Mouse (Mus musculus) fat pad, adult 2 months (tissue): ENCODE measurements at regions not wholly inside any gene's neighbourhood (a gene's known extent, or its start where the extent isn't known, plus 50 kb on each side); places are given as distances from the start of the nearest gene placed in this dataset.

Source experiments
- DNase-seq: peaks from one replicate; pipeline ENCODE4 v3.0.0-alpha.2; 2011; ENCODE audit warnings: low read depth, low spot score; ENCODE audit errors: extremely low read depth

DNA sequence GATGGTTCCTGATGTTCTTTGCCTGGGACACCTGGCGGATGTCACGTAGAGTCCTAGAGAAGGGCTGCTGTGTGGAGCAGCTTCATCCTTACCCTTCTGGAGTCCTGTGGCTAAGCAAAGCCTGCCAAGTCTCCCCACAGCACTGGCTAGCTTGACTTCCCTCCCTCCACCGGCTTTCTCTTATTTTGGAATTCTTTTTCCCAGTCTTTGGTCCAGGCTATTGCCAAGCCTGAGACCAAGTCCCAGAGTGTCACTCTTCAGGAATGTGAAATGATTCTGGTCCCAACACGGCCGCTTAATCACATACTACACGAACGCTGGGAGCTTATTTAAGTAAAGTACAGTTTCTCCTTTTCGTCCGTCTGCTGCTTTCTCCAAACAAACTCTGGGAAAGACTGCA, 146.4 kb downstream of the Fndc1 start:
- DNase-seq, result no peak

DNA sequence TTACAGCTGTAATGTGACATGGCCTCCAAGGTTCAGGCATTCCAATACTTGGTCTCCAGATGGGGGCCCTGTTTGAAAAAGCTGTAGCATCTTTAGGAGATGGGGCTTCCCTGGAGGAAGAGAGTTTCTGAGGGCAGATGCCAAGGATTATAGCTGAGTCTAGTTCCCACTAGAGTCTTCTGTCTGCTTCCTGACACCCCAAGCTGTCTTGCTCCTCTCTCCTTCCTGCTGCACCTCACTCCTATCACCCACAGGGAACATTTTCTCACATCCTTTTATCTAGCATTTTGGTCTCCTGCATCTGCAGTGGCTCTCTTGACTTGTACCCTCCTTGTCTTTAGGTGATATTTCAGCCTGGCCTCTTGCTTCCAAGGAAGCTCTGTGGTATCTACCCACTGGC, 147.3 kb downstream of the Fndc1 start:
- no peak for DNase-seq

DNA sequence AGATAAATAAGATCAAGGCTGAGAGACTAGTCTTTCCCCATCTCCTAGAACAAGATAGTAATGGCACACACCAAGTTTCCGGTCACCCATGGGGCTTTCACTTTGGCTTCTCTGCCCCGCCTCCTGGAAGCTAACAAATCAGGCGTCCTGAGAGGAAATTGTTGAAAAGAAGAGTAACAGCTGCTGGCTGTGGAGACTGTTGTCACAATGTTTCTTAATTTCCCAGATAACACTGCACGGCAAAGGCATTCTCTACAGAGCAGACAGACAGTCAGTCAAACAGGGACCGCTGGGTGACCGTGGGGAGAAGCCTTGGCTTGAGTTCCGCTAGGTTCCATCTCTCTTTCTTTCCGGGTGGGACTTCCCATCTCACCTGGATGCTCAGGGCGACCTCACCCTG, 148.2 kb downstream of the Fndc1 start:
- no peak for DNase-seq

DNA sequence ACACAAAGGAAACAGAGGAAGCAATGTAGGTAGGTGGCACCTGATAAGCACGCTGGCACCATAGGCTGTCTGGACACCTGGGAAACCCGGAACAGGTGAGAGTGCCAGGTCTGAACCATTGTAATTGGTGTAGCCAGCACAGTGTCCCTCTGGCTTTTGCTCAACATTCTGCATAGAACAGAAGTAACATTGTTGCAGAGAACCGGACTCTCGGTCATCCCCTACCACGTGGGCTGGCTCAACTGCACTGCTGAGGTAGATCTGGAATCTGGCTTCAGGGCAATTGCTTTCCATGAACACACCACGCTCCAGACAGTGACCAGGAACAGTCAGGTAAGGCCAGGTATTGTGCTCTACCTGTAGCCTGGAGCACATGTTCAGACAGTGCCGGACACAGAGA, 149.3 kb downstream of the Fndc1 start:
- DNase-seq, result peak; percentile 82

DNA sequence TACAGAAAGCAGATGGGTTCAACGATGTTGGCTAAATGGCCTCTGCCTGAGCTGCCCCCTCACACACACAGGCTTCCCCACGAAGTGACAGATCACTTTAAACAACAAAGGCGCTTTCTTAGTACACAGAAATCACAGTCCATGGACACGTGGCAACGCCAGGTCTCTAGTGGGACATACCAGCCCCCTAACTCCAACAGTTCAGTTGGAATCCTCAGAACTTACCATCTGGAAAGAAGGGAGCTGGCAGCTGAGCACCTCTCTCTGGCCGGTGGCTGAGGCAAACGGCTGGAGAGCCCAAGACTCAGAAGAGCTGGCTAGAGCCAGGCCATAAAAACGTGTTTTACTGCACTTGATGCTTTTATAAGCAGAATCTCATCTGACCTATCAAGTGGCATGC, 149.8 kb downstream of the Fndc1 start:
- no peak for DNase-seq

DNA sequence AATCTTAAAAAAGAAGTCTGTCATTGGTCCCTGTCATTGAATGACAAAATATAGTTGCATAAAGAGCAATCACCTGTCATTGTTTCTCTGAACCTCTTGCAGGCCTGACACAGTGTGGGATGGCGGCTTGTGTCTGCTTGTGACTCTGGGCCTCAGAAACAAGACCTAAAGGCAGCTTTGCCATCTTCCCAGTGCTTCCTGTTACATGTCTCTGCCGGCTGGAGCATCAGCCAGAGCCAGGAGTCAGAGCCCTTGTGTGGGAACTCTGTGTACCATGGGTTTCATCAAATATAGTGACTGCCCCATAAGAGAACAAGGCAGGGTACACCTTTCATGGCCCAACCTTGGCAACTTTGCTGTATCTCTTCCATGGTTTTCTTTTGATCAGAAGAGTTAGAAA, 150.3 kb downstream of the Fndc1 start:
- no peak for DNase-seq

DNA sequence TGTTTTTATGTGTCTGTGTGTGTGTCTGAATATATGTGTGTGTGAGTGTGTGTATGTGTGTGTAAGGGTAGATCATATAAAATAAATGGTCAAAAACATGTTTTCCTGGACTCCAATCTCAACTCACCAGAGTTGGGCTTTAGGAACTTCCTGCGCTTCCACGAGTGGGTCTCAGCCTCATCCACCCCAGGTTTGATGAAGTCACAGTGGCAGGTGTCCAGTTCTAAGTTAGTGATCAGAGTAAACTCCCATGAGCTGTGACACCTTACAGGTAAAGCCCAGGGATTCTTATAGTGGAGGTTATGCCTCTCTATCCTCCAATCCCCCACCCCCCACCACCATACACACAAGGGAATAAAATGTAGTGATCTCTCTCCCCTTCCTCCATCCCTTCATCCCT, 152.6 kb downstream of the Fndc1 start:
- DNase-seq, result no peak

DNA sequence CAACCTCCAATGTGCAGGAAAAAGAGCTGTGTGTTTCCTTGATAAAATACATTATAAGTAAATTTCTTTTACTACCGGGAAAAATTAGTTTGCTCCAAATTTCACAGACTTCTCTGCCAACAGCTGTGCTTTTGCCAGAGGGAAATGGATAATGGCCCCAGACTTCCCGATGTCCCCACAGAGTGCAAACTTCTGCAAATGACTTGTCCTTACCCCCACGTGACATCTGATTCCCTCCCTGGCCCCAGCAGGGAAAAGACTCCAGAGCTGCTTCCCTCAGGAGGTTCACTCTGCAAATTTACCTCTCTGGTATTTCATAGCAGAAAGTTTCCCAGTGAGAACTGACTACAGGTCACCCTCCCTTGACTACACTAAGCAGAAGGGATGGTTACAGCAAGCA, 159.3 kb downstream of the Fndc1 start:
- no peak for DNase-seq

DNA sequence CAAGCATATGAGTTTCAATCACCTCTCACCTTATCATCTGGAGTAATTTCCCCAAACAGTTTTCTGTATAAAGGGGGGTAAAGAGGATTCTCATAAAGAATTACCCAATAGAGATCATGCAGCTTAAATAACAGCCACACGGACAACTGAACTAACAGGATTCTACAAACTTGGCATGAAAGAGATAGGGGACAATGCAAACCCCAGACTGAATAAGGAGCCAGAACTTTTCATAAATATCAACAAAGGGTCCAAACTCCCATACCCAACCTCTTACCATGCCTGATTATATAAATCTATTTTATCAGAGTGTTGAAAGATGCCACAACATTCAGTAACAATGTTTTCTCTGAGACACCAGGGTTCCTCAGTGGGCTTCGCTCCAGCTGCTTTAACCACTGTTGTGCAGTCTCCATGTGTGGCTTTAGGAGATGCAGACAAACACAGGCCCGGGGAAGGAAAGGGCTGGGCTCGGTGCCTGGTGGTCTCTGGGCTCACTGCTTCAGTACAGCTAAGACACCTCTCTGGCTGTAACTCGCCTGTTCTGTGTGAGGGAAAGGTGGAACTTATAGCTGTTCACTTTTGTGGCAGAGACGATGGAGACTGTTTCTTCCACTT, 160.2 kb downstream of the Fndc1 start:
- no peak for DNase-seq

DNA sequence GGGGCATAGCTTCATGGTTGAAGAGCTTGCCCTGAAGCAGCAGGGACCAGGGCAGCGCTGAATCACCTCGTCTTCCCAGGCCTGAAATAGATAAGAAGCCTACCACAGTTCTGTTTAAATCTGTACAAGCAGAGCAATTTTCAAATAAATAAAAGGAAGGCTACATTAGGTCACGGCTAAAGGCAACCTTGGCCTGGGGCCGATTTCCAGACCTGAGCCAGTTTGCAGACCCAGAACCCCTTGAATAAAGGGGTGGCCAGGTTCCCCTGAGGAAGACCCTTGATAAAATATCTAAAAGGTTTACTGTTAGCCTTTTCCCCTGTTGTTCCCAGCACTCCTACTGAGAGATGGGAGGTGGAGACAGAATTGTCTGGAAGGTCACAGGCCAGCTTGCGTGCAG, 160.9 kb downstream of the Fndc1 start:
- no peak for DNase-seq

DNA sequence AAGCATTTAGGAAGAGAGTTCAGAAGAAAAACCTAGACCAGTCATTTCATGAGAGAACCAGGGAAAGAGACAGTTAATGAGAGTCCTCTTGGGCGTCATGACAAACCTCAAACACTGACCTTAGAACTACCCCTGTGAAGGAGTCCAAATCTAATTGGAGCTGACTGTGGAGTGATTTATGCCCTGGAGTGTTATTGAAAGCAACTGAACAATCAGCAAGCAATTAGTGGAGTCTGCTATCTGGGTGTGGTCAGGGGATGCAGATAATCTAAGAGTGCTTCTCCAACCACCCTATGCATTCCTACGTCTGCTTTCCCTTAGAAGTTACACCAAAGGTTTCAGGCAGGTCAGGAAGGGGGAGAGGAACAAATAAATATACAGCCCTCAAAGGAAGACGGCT, 161.4 kb downstream of the Fndc1 start:
- DNase-seq, result no peak

DNA sequence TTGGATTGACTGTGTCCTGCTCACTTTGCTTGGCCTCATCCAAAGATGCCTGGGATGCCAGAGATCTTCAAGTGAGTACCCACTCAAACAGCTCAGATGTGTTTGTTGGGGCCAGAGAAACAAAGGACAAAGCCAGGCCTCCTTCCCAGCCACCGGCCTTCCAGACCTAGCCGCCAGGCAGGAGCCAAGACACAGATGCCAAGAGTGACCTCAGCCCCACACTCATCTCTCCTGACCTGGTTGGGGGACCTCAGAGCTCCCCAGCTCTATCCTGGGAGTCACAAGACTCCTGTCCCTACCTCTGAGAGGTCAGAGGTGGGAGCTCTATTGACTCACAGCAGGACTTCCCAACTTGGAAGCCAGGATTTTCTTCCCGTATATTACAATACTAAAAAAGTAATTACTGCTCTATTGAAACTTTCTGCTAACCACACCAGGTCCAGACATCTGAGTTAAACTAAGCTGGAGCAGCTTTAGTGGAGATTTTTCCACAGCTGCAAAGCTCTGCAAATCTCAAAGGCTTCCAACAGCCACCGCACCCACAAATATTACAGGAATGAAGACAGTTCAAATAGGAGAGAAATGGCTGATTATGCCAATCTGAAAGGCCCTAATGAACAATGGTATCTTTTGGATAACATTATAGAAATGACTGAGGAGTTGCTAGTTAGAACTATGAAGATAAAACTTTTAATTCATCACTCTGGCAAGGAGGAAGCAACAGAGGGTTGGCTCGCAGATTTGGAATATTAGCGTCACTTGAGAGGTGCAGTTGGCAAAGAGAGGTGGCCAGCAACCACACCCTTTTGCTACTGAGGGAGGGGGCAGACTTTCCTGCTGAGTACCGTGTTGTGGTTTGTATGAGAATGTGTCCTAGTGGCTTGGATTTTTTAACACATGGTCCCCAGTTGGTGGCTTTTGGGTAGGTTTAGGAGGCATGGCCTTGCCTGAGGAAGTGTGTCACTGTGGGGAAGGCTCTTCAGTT, 162.9 kb downstream of the Fndc1 start:
- no peak for DNase-seq

DNA sequence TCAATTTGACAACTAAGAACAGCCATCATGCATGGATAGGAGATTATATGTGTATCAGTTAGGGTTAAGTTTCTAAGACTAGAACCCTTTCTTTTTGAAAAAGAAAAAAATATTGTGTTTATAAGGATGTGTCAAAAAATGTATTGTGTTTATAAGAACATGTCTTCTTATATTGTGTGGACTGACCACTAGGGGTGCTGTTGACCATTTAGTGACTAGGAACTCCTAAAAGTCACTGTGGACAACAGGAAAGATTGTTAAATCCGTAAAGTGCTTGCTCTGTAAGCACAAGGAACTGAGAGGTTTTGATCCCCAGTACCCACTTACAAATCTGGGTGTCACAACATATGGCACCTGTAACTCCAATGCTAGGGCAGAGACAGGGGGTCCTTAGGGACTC, 170.6 kb downstream of the Fndc1 start:
- DNase-seq, result no peak

DNA sequence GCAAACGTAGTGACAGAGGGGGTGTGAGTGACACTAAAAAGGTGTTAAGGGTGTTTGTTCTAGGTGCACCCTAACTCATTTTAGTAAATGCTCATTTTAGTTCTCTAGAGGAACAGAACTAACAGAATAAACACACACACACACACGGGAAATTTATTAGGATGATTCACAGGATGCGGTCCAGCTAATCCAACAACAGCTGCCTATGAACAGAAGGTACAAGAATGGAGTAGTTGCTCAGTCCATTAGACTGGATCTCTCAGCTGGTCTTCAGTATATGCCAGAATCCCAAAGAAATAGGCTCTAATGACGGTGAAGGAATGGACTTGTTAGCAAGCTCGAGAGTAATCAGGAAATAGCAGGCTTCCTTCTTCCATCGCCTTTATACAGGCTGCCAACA, 171.1 kb downstream of the Fndc1 start:
- DNase-seq, result no peak

DNA sequence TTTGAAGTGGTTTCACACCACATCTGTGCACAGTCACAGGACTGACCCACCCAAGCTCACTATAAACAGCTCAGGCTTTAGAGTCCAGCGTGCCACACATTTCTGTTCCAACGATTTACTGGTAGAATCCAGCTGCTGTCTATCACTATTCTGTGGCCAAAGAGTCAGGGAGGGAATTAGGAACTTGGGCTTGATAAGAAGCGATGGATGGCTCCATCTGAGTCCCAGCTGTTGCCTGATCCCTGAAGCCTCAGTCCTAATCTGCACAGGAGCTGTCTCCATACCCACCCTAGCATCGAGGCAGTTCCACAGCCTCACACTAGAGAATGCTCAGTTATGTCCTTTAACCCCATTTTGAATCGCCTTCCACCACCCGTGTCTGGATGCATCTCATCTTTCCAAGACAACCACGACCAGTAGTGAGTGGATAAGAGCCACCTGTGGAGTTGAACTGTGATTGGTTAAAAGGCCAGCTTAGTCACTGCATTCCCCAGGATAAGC, 173.0 kb downstream of the Fndc1 start:
- DNase-seq, result no peak

DNA sequence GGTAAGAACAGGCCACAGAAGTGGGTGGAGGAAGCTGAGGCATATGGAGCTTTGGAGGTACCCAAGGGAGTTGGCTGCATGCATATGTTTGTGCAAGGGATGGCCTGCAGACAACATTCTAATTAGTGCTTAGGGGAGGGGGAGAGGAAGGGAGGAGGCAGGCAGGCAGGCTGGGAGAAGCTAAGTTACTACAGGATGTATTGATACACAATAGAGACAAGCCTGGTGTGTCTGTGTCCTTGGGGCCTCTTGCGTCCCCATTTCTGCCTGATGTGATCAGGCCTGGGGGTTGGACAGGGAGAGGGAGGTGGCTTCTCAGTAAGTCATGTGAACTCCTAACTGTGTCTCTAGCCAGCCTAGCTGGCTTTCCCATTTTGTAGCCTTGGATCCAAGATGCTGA, 175.1 kb downstream of the Fndc1 start:
- no peak for DNase-seq

DNA sequence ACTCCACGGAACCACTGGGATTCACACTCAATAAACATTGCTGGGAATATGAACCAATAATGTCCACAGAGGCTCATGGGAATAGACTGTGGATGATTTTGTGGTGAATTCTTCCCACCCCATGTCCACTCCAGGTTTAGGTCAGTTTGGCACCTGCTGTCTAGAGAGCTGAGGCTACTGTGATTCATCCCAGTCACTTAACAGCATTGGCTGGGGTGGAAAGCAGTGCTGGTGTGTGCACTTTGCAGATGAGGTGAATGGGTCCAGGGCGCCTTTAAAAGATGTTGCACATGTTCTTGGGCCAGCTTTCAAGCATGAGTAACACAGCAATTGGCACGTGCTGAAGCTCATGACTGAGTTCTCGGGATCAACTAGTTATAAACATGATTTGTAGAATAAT, 176.7 kb downstream of the Fndc1 start:
- DNase-seq, result no peak

DNA sequence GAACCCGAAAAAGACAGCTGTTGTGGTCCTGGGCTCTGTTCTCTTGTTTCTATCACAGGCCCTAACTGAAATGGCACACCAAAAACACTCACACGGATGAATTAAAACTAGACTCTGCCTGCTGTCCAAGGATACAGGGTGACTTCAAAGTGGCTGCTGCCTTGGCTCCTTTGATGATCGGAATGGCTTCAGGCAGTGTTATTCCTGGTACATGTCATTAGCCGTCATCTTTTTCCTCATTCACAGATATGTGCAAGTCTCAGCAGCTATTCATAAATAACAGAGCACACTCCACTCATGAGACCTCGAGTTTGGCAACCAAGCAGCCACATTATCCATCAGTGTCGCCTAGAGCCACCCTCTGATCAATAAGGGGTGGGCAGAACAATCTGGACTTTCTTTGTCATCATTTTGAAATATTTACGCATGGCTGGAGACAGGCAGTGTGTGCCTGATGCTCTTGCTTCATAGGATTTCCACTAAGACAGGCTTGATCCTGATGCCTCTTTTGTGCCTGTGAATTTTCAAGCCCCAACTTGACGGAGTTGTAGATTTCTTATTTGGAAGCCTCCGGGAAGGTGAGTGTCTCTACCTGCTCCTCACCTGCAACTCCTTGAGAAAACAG, 182.1 kb downstream of the Fndc1 start:
- DNase-seq, result peak; percentile 87

DNA sequence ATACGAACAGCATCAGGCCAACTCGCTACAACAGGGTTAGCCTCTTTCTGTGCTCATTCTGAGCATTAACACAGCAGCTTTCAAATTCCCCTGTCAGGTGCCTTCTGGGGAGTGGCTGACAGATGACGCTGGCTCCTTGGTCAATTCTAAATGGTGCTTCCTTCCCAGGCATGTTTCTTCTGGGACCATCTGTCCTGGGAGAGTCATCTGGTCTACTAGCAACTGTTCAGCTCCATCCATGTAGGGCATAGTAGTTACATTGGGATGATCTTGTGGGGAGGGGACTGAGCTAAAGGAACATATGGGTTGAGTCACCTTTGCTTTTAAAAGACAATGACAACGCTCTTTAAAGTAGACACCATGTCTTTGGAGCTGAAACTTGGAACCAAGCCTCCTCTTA, 183.5 kb downstream of the Fndc1 start:
- DNase-seq, result no peak

DNA sequence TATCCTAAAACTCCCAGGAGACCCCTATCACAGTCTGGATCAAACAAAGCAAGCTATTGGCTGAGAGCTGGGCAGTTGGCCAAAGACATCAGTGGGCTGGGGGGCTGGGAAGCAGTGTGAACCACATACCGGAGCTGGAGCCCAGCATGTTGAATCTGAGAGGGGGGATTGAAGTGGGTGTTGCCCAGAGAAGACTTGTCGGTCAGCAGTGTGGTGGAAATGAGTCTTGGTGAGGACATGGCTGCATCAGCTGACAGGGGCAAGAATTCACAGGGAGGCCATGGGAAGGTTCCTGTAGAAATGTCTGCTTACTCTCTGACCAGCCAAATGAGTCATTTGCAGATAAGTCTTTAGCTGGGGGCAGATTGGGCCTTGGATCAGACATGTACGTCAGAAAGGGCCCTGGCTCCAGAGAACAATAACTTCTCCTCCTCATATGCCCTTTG, 184.6 kb downstream of the Fndc1 start:
- peak; percentile 14 for DNase-seq

DNA sequence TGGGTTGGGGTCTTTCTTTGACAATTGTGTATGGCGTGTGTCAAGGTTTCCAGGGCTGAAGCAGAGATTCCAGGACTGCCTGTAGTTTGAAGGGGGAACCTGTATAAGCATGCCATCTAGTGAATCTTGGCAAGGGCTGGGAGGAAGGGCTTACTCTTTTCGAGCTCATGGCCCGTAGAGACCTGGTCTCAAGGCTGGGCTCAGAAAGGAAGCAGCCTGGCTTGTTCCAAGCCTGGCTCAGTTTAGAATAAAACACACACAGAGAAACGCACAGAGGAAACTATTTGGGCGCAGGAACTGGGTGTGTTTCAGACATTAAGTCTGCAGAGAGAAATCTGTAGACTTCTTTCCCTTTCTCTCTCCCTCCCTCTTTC, 192.8 kb downstream of the Fndc1 start:
- no peak for DNase-seq
